Mouse (Mus musculus) kidney, embryonic 16.5 days (tissue): ENCODE measurements around the gene Phactr4. TPM values are rescaled to one million over a fixed set of nuclear protein-coding genes. Genes with fewer than 3 reads are reported as not detected.

Source experiments
- ATAC-seq: fragments of 200-750 bp; cut with Nextera tagmentation; 2 replicates; pipeline ENCODE4 v1.8.0; 2017; ENCODE audit warnings: moderate TSS enrichment; ENCODE audit not compliant: low FRiP score, low TSS enrichment
- H3K27ac ChIP-seq: fragments of 300-500 bp; sonication (generic); 2 replicates; pipeline ENCODE4 v1.5.1; 2014; ENCODE audit warnings: low read length
- H3K27me3 ChIP-seq: fragments of 300-500 bp; sonication (generic); 2 replicates; pipeline ENCODE4 v1.6.1; 2014; ENCODE audit warnings: low read length, control low read depth, mixed read lengths; ENCODE audit not compliant: insufficient read depth
- H3K36me3 ChIP-seq: fragments of 300-500 bp; sonication (generic); 2 replicates; pipeline ENCODE4 v1.6.1; 2014; ENCODE audit warnings: low read length, control low read depth, mixed read lengths; ENCODE audit not compliant: insufficient read depth
- H3K4me1 ChIP-seq: fragments of 300-500 bp; sonication (generic); 2 replicates; pipeline ENCODE4 v1.6.1; 2014; ENCODE audit warnings: low read length, control low read depth, mixed read lengths; ENCODE audit not compliant: insufficient read depth
- H3K4me2 ChIP-seq: fragments of 300-500 bp; sonication (generic); replicated peaks from 2 replicates; pipeline ENCODE4 v1.6.1; 2014; ENCODE audit warnings: low read depth, low read length
- H3K4me3 ChIP-seq: fragments of 300-500 bp; sonication (generic); 2 replicates; pipeline ENCODE4 v1.5.1; 2014; ENCODE audit warnings: mild to moderate bottlenecking, low read length
- H3K9ac ChIP-seq: fragments of 300-500 bp; sonication (generic); replicated peaks from 2 replicates; pipeline ENCODE4 v1.6.1; 2014; ENCODE audit warnings: low read length
- H3K9me3 ChIP-seq: fragments of 300-500 bp; sonication (generic); 2 replicates; pipeline ENCODE4 v1.6.1; 2016; ENCODE audit warnings: low read length, control low read depth
- WGBS: fragments of 180-500 bp; shearing (Covaris S2); extraction: QIAGEN DNeasy Blood & Tissue Kit; methylation state at CpG from one replicate; pipeline ENCODE4 v1.1.7; 2014; 5-methylcytosine and 5-hydroxymethylcytosine counted together
- polyA plus RNA-seq: library from polyadenylated mRNA; unstranded; fragments of >200 nt; fragmentation: Nextera tagmentation; extraction: Ambion mirVana; gene quantifications from 2 replicates; pipeline ENCODE4 v1.2.1, GENCODE M21; 2015

The Phactr4 gene
- polyA plus RNA-seq, 1 experiment from 2014 or later, result 23.7 TPM

- WGBS, result 40% methylated on average over 12 of the region's 12 CpGs
- Histone ChIP-seq H3K9me3 (no peaks in the 10 kb centered on the region), H3K36me3 (peaks cover 35% of the 10 kb centered on the region), H3K4me2 (no peak overlapping the region), H3K27me3 (no peaks in the 10 kb centered on the region), H3K4me3 (no peak overlapping the region), H3K4me1 (peaks cover 9% of the 10 kb centered on the region), H3K27ac (no peak overlapping the region), H3K9ac (no peak overlapping the region)
- no peak for ATAC-seq
Observed at GRCm38 (mm10) chr4:132356170-132356569, 66.1 kb downstream of the Phactr4 start.

- ATAC-seq, result no peak
- 82% methylated on average over 3 of the region's 3 CpGs for WGBS
- H3K4me2 ChIP-seq, result no peak overlapping the region
- H3K27me3 ChIP-seq, result no peaks in the 10 kb centered on the region
- H3K27ac ChIP-seq, result no peak overlapping the region
- H3K9me3 ChIP-seq, result no peaks in the 10 kb centered on the region
- H3K4me3 ChIP-seq, result no peak overlapping the region
- peaks cover 37% of the 10 kb centered on the region for H3K36me3 ChIP-seq
- H3K4me1 ChIP-seq, result peaks cover 13% of the 10 kb centered on the region
- H3K9ac ChIP-seq, result no peak overlapping the region
Observed at GRCm38 (mm10) chr4:132355403-132355802, 66.9 kb downstream of the Phactr4 start.

- Histone ChIP-seq H3K27ac (no peak overlapping the region), H3K9ac (no peak overlapping the region), H3K27me3 (no peaks in the 10 kb centered on the region), H3K4me1 (peaks cover 13% of the 10 kb centered on the region), H3K4me2 (no peak overlapping the region), H3K9me3 (no peaks in the 10 kb centered on the region), H3K36me3 (peaks cover 30% of the 10 kb centered on the region), H3K4me3 (no peak overlapping the region)
- ATAC-seq, result no peak
- 92% methylated on average over 4 of the region's 4 CpGs for WGBS
Observed at GRCm38 (mm10) chr4:132354571-132354970, 67.7 kb downstream of the Phactr4 start.

- H3K27me3 ChIP-seq, result no peaks in the 10 kb centered on the region
- WGBS, result under 1% methylated on average over 31 of the region's 31 CpGs
- peak; percentile 93 for ATAC-seq
Observed at GRCm38 (mm10) chr4:132353481-132353885, 68.8 kb downstream of the Phactr4 start, which contains the start of gene Rcc1. Gene Rcc1, minus strand, starts transcription at chr4:132353605.

GRCm38 (mm10) chr4:132352739-132353138, 69.5 kb downstream of the Phactr4 start:
- Histone ChIP-seq H3K36me3 (peaks cover 20% of the 10 kb centered on the region; the same call in 1 of the 2 replicates), H3K27me3 (no peaks in the 10 kb centered on the region), H3K9ac (peak overlapping the region; percentile 85), H3K4me3 (peak overlapping the region; percentile 78), H3K4me2 (peak overlapping the region; percentile 76), H3K27ac (peak overlapping the region; percentile 95), H3K4me1 (peaks cover 13% of the 10 kb centered on the region), H3K9me3 (no peaks in the 10 kb centered on the region)
- 0% methylated on average over 14 of the region's 14 CpGs for WGBS
- ATAC-seq, result no peak

More at GRCm38 (mm10) chr4:132353481-132353885, 68.8 kb downstream of the Phactr4 start, which contains the start of gene Rcc1:
- no peaks in the 10 kb centered on the region for H3K9me3 ChIP-seq
- H3K4me1 ChIP-seq, result peaks cover 13% of the 10 kb centered on the region
- peak within 1 kb of the TSS; percentile 85 for H3K9ac ChIP-seq
- H3K27ac ChIP-seq, result peak within 1 kb of the TSS; percentile 95
- H3K4me2 ChIP-seq, result peak within 1 kb of the TSS; percentile 76
- peaks cover 24% of the 10 kb centered on the region; the same call in 1 of the 2 replicates for H3K36me3 ChIP-seq
- peak within 1 kb of the TSS; percentile 78 for H3K4me3 ChIP-seq

- Histone ChIP-seq H3K4me3 (peak overlapping the region; percentile 78), H3K4me1 (peaks cover 13% of the 10 kb centered on the region), H3K27ac (no peak overlapping the region), H3K36me3 (peaks cover 12% of the 10 kb centered on the region; the same call in 1 of the 2 replicates), H3K9me3 (no peaks in the 10 kb centered on the region), H3K4me2 (peak overlapping the region; percentile 76), H3K9ac (peak overlapping the region; percentile 28; the same call in 1 of the 2 replicates), H3K27me3 (no peaks in the 10 kb centered on the region)
- 22% methylated on average over 1 of the region's 1 CpGs for WGBS
- ATAC-seq, result no peak
Observed at GRCm38 (mm10) chr4:132351401-132351800, 70.9 kb downstream of the Phactr4 start.

GRCm38 (mm10) chr4:132350854-132351253, 71.4 kb downstream of the Phactr4 start:
- Histone ChIP-seq H3K4me2 (no peak overlapping the region), H3K4me1 (peaks cover 16% of the 10 kb centered on the region), H3K9me3 (no peaks in the 10 kb centered on the region), H3K27me3 (no peaks in the 10 kb centered on the region), H3K27ac (no peak overlapping the region), H3K36me3 (peaks cover 12% of the 10 kb centered on the region; the same call in 1 of the 2 replicates), H3K4me3 (no peak overlapping the region), H3K9ac (no peak overlapping the region)
- no peak for ATAC-seq
- WGBS, result 82% methylated on average over 3 of the region's 3 CpGs

GRCm38 (mm10) chr4:132350123-132350740, 72.1 kb downstream of the Phactr4 start:
- Histone ChIP-seq H3K36me3 (peaks cover 12% of the 10 kb centered on the region; the same call in 1 of the 2 replicates), H3K27ac (no peak overlapping the region), H3K27me3 (no peaks in the 10 kb centered on the region)

GRCm38 (mm10) chr4:132349495-132350122, 72.7 kb downstream of the Phactr4 start:
- H3K36me3 ChIP-seq, result peaks cover 12% of the 10 kb centered on the region; the same call in 1 of the 2 replicates
- no peaks in the 10 kb centered on the region for H3K27me3 ChIP-seq
- ATAC-seq, result no peak
- no peak overlapping the region for H3K4me2 ChIP-seq
- 62% methylated on average over 3 of the region's 3 CpGs for WGBS
- H3K27ac ChIP-seq, result no peak overlapping the region
- no peak overlapping the region for H3K4me3 ChIP-seq
- no peak overlapping the region for H3K9ac ChIP-seq
- H3K9me3 ChIP-seq, result no peaks in the 10 kb centered on the region
- peaks cover 19% of the 10 kb centered on the region for H3K4me1 ChIP-seq

More at GRCm38 (mm10) chr4:132350123-132350740, 72.1 kb downstream of the Phactr4 start:
- WGBS, result 64% methylated on average over 2 of the region's 2 CpGs
- H3K4me1 ChIP-seq, result peaks cover 16% of the 10 kb centered on the region
- H3K4me3 ChIP-seq, result no peak overlapping the region
- no peak for ATAC-seq
- H3K9ac ChIP-seq, result no peak overlapping the region
- no peaks in the 10 kb centered on the region for H3K9me3 ChIP-seq
- no peak overlapping the region for H3K4me2 ChIP-seq

GRCm38 (mm10) chr4:132346661-132347060, 75.6 kb downstream of the Phactr4 start:
- no peaks in the 10 kb centered on the region for H3K27me3 ChIP-seq
- H3K27ac ChIP-seq, result 0 out of 2 replicates have a peak overlapping the region, but pooled peaks have one; percentile 50
- H3K4me1 ChIP-seq, result peaks cover 34% of the 10 kb centered on the region
- WGBS, result 70% methylated on average over 3 of the region's 3 CpGs
- H3K36me3 ChIP-seq, result peaks cover 11% of the 10 kb centered on the region; the same call in 1 of the 2 replicates
- H3K4me2 ChIP-seq, result no peak overlapping the region
- H3K9ac ChIP-seq, result no peak overlapping the region
- H3K9me3 ChIP-seq, result no peaks in the 10 kb centered on the region
- no peak for ATAC-seq
- H3K4me3 ChIP-seq, result no peak overlapping the region
